22 mouse cellular contexts compared by ENCODE assay signal in the genomic region with DNA sequence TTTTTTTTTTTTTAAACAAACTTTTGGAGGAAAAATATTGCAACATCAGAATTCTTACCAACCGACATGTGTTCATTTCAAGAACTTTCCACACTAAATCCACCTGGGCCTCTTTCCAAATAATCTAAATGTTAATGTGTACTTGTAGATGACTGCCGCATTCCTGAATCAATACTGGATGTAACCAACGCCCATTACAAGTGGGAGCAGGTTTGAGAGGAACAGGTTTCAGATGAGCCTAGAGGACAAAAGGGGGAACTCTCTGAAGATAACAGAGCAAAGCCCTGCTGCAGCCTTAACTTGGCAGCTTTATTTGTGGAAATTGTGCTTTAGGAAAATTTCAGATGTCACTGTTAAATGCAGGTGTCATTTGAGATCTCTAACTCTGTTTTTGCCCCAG. TPM values are rescaled to one million over a fixed set of nuclear protein-coding genes. Genes with fewer than 3 reads are reported as not detected.
DNase-seq lines count a peak whose midpoint lies in the region; ATAC-seq and TF ChIP-seq lines count a peak whose summit lies in the region.
"Had no signal": no experiment of that assay in that cellular context is flagged by ENCODE, and none has a peak within 500 bp of the region (broad histone marks: within the 10 kb centered on the region; RNA-seq: fewer than 3 reads in every experiment).

No protein-coding gene starts in this region.

- no peak for TF ChIP-seq POLR2A in kidney, adult 2 months (IDR thresholded peaks at IDR 0.05; ENCODE audit: low read depth, low read length)

- no peak overlapping the region for H3K4me2 ChIP-seq in neural tube, embryonic 15.5 days
- H3K4me2 ChIP-seq: hindbrain, embryonic 14.5 days; limb, embryonic 12.5 days; liver, embryonic 12.5 days; midbrain, embryonic 15.5 days; neural tube, embryonic 13.5 days had no signal

- TF ChIP-seq CTCF in kidney, adult 2 months (conservative IDR thresholded peaks at IDR 0.05; ENCODE audit: insufficient read depth, insufficient read length, low read depth, low read length): no peak

- DNase-seq in kidney, adult 2 months: peak; percentile 7
- no peak for DNase-seq in kidney, postnatal 14 days
- peak; percentile 41 for DNase-seq in 416B (ENCODE audit: low read depth)
- peak; percentile 5 for DNase-seq in WW6 (ENCODE audit: low read depth, low spot score)
- DNase-seq in lung, postnatal 25 days (ENCODE audit: low spot score): peak; percentile 50
- DNase-seq in adrenal gland, postnatal 36 days: no peak
- DNase-seq: adrenal gland, postnatal 14 days; cerebellum, adult 8-10 months; forebrain, postnatal 0 days; gastrocnemius, postnatal 25 days; heart, postnatal 4 days; kidney, adult 8-10 months; kidney, postnatal 10 days had no signal

- no peaks in the 10 kb centered on the region for H3K36me3 ChIP-seq in kidney, adult 2 months (ENCODE audit: control insufficient read depth, insufficient read depth, low read length)
- no peaks in the 10 kb centered on the region for H3K36me3 ChIP-seq in neural tube, embryonic 15.5 days
- H3K36me3 ChIP-seq: G1E; heart, embryonic 10.5 days; limb, embryonic 12.5 days; liver, embryonic 12.5 days; midbrain, embryonic 15.5 days; neural tube, embryonic 13.5 days had no signal

- H3K9ac ChIP-seq in neural tube, embryonic 15.5 days (replicated peaks): no peak overlapping the region
- H3K9ac ChIP-seq: forebrain, postnatal 0 days; hindbrain, embryonic 14.5 days; limb, embryonic 12.5 days; liver, embryonic 12.5 days; midbrain, embryonic 15.5 days; neural tube, embryonic 13.5 days had no signal

- no peak overlapping the region for H3K27ac ChIP-seq in kidney, adult 2 months (ENCODE audit: insufficient read depth, low read depth, low read length)
- H3K27ac ChIP-seq in neural tube, embryonic 15.5 days (replicated peaks): no peak overlapping the region
- H3K27ac ChIP-seq: heart, embryonic 10.5 days; hindbrain, embryonic 14.5 days; limb, embryonic 12.5 days; liver, embryonic 12.5 days; macrophage; midbrain, embryonic 15.5 days; neural tube, embryonic 13.5 days had no signal

- ATAC-seq in neural tube, embryonic 15.5 days (ENCODE audit: low FRiP score): no peak
- ATAC-seq: forebrain, postnatal 0 days; liver, embryonic 12.5 days; midbrain, embryonic 15.5 days had no signal

- H3K4me3 ChIP-seq in kidney, adult 2 months (ENCODE audit: insufficient read depth, low read depth, low read length): no peak overlapping the region
- no peak overlapping the region for H3K4me3 ChIP-seq in neural tube, embryonic 15.5 days (replicated peaks)
- H3K4me3 ChIP-seq: heart, embryonic 10.5 days; limb, embryonic 12.5 days; liver, embryonic 12.5 days; midbrain, embryonic 15.5 days; neural tube, embryonic 13.5 days had no signal

- H3K4me1 ChIP-seq in kidney, adult 2 months (ENCODE audit: control insufficient read depth, insufficient read depth, low read length): no peaks in the 10 kb centered on the region
- peaks cover 11% of the 10 kb centered on the region; the same call in 1 of the 2 replicates for H3K4me1 ChIP-seq in neural tube, embryonic 15.5 days
- H3K4me1 ChIP-seq: heart, embryonic 10.5 days; limb, embryonic 12.5 days had no signal

- H3K9me3 ChIP-seq in neural tube, embryonic 15.5 days (replicated peaks): no peaks in the 10 kb centered on the region
- H3K9me3 ChIP-seq: heart, embryonic 10.5 days; limb, embryonic 12.5 days; liver, embryonic 12.5 days; midbrain, embryonic 15.5 days; neural tube, embryonic 13.5 days had no signal

- WGBS in kidney, adult 2 months: 56% methylated on average over 3 of the region's 3 CpGs
- 77% methylated on average over 3 of the region's 3 CpGs for WGBS in neural tube, embryonic 15.5 days

- H3K27me3 ChIP-seq in kidney, adult 2 months (replicated peaks; ENCODE audit: control insufficient read depth, insufficient read depth, low read length): no peaks in the 10 kb centered on the region
- no peaks in the 10 kb centered on the region for H3K27me3 ChIP-seq in neural tube, embryonic 15.5 days (replicated peaks)
- H3K27me3 ChIP-seq: liver, embryonic 12.5 days; midbrain, embryonic 15.5 days had no signal

RNA-seq across cellular contexts. Expression of gene Rab38, which starts 4.3 kb away (rescaled TPM):
- 7.6 and 9.1 TPM in 2 replicates for polyA plus RNA-seq in kidney, adult 2 months (2012; rRNA removed)
- under 1 TPM; 0.40 to 0.56 TPM for total RNA-seq in adrenal gland, postnatal 36 days (2021)
- polyA plus RNA-seq in neural tube, embryonic 15.5 days (2015; fragmentation: Nextera tagmentation; extraction: Ambion mirVana): 2.4 and 3.2 TPM in 2 replicates
- total RNA-seq: G1E had no signal

Comparison
In these comparisons a context has a peak if more than half of its experiments do, and no peak if none do; other contexts are left out.
1. DNase-seq: peak in kidney, adult 2 months (single experiment), 416B (single experiment), WW6 (single experiment) and lung, postnatal 25 days (single experiment); none in kidney, postnatal 14 days (single experiment) and adrenal gland, postnatal 36 days (0 of 2).